Mouse (Mus musculus) liver, postnatal 0 days (tissue): Measurements from ENCODE around the gene Ggact. TPM values are rescaled to one million over a fixed set of nuclear protein-coding genes. Genes with fewer than 3 reads are reported as not detected.

Experiments used
- ATAC-seq: fragments of 200-750 bp; cut with Nextera tagmentation; 2 replicates; pipeline ENCODE4 v1.8.0; 2017; ENCODE audit warnings: mild to moderate bottlenecking, moderate library complexity
- DNase-seq: peaks from one replicate; pipeline ENCODE4 v3.0.0-alpha.2; 2016
- H3K27ac ChIP-seq: fragments of 300-500 bp; sonication (generic); 2 replicates; pipeline ENCODE4 v1.5.1; 2014; ENCODE audit warnings: antibody characterized with exemption, moderate library complexity, mild to moderate bottlenecking, low read depth
- H3K27me3 ChIP-seq: fragments of 300-500 bp; sonication (generic); 2 replicates; pipeline ENCODE4 v1.6.1; 2014; ENCODE audit warnings: low read length, control low read depth, mixed read lengths; ENCODE audit not compliant: insufficient read depth
- H3K36me3 ChIP-seq: fragments of 300-500 bp; sonication (generic); replicated peaks from 2 replicates; pipeline ENCODE4 v1.6.1; 2014; ENCODE audit warnings: mild to moderate bottlenecking, control low read depth, low read length, moderate library complexity, mixed read lengths; ENCODE audit not compliant: insufficient read depth
- H3K4me1 ChIP-seq: fragments of 300-500 bp; sonication (generic); 2 replicates; pipeline ENCODE4 v1.6.1; 2014; ENCODE audit warnings: antibody characterized with exemption, mild to moderate bottlenecking, control low read depth; ENCODE audit not compliant: insufficient read depth
- H3K4me2 ChIP-seq: fragments of 300-500 bp; sonication (generic); 2 replicates; pipeline ENCODE4 v1.6.1; 2014; ENCODE audit warnings: low read depth, mild to moderate bottlenecking, low read length, moderate library complexity, mixed read lengths
- H3K4me3 ChIP-seq: fragments of 300-500 bp; sonication (generic); 2 replicates; pipeline ENCODE4 v1.5.1; 2014; ENCODE audit warnings: low read depth, low read length
- H3K9ac ChIP-seq: fragments of 300-500 bp; sonication (generic); replicated peaks from 2 replicates; pipeline ENCODE4 v1.6.1; 2014; ENCODE audit warnings: mild to moderate bottlenecking, moderate library complexity
- H3K9me3 ChIP-seq: fragments of 300-500 bp; sonication (generic); 2 replicates; pipeline ENCODE4 v1.6.1; 2016; ENCODE audit warnings: mild to moderate bottlenecking, control low read depth, low read length, mixed read lengths
- CTCF ChIP-seq: sonication (generic); IDR thresholded peaks from 2 replicates; pipeline ENCODE4 v1.5.1; 2016; ENCODE audit warnings: antibody characterized with exemption, low read depth
- EP300 ChIP-seq: IDR thresholded peaks from 2 replicates; pipeline ENCODE4 v1.6.1; 2016; ENCODE audit warnings: antibody characterized with exemption, low read depth, mild to moderate bottlenecking
- WGBS: fragments of 180-500 bp; shearing (Covaris S2); extraction: QIAGEN DNeasy Blood & Tissue Kit; methylation state at CpG from one replicate; pipeline ENCODE4 v1.1.7; 2014; ENCODE audit not compliant: insufficient replicate concordance; 5-methylcytosine and 5-hydroxymethylcytosine counted together
- polyA plus RNA-seq: library from polyadenylated mRNA; unstranded; fragments of >200 nt; fragmentation: Nextera tagmentation; extraction: Ambion mirVana; gene quantifications from 2 replicates; pipeline ENCODE4 v1.2.1, GENCODE M21; 2015

The Ggact gene
- polyA plus RNA-seq, 1 experiment from 2014 or later, result 78.4 TPM

DNA sequence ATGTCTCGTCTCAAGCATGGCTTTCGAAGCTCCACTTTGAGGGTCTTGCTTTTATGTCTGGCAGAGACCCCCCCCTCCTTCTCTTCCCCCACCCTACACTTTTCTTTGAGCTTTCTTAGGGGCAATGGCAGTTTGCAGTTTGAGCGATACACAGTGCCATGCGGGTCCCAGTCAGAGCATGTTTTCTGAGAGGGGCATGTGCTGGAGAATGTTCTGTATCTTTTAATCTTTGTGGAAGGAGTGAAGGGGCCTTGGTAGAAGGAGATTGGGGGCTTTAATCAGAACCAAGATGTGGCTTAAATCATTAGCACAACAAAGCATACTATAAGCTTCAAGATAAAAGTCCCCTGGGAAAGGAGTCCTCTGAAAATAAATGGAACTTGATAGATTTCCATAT, 30.1 kb downstream of the Ggact start:
- H3K27ac ChIP-seq, result no peak overlapping the region
- DNase-seq (no peak), ATAC-seq (no peak)
- H3K4me2 ChIP-seq, result no peak overlapping the region
- no peak for TF ChIP-seq EP300
- no peak for TF ChIP-seq CTCF
- no peaks in the 10 kb centered on the region for H3K9me3 ChIP-seq
- no peak overlapping the region for H3K4me3 ChIP-seq
- no peaks in the 10 kb centered on the region for H3K4me1 ChIP-seq
- WGBS, result 82% methylated on average over 4 of the region's 4 CpGs
- peaks cover 8% of the 10 kb centered on the region for H3K36me3 ChIP-seq
- no peaks in the 10 kb centered on the region for H3K27me3 ChIP-seq
- no peak overlapping the region for H3K9ac ChIP-seq

DNA sequence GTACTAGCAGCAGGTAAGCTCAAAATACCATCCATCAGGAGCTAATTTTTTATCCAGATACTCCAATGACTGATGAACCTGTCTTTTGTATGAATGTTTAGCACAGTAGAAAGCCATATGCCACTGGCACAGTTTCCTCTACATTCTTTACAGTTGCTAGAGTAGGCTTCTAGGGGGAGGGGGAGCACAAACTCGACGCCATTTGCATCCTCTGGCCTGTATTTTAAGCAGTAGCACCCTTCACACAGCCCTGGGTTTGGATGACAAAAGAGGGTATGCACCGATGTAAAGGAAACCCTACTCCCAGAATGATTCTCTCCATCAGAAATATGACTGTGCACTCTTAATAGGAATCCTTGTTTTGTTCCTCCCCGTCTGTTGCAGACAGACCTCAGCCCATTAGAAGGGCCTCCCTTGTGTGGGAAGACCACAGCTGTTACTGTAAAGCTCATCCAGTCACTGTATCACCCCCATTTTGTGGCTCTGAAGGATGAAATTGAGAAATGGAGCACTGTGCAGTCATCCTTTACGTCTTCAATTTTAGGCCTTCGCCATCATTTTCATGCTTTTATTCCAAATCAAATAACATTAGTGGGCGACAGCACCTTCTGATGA, 30.7 kb downstream of the Ggact start:
- WGBS, result 82% methylated on average over 7 of the region's 7 CpGs
- H3K9me3 ChIP-seq, result no peaks in the 10 kb centered on the region

DNA sequence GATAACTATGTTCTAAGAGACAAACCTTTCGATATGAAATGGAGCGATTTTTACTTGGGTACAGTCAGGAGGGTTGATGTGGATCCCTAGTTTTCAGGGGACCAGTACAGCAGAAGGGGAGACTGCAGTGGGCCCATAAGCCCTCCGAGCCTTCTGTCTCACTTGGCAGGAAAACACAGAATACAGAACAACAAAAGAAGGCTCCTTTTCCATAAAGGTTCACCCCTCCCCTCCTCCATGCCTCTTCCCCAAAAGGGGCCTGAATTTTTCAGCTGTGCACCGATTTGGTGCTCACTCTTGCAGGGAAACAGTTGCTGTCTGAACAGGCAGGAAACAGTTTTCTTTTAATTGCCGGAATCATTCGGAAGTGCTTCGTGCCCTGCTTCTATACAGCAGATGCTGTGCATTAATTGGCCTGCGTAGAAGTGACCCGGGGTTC, 31.3 kb downstream of the Ggact start:
- 81% methylated on average over 9 of the region's 9 CpGs for WGBS

More for the DNA sequence above, 30.7 kb downstream of the Ggact start:
- no peak for ATAC-seq
- no peak overlapping the region for H3K4me3 ChIP-seq
- TF ChIP-seq CTCF, result no peak
- TF ChIP-seq EP300, result no peak
- H3K9ac ChIP-seq, result no peak overlapping the region
- H3K27me3 ChIP-seq, result no peaks in the 10 kb centered on the region
- no peaks in the 10 kb centered on the region for H3K4me1 ChIP-seq
- H3K4me2 ChIP-seq, result no peak overlapping the region
- H3K36me3 ChIP-seq, result peaks cover 8% of the 10 kb centered on the region
- DNase-seq, result no peak
- H3K27ac ChIP-seq, result no peak overlapping the region

GRCm38 (mm10) chr14:122881699-122882098, 31.9 kb downstream of the Ggact start:
- Histone ChIP-seq H3K4me3 (no peak overlapping the region), H3K36me3 (peaks cover 6% of the 10 kb centered on the region), H3K9ac (no peak overlapping the region), H3K4me1 (no peaks in the 10 kb centered on the region), H3K27ac (no peak overlapping the region), H3K27me3 (no peaks in the 10 kb centered on the region), H3K4me2 (no peak overlapping the region), H3K9me3 (no peaks in the 10 kb centered on the region)
- DNase-seq (no peak), ATAC-seq (no peak)
- WGBS, result 71% methylated on average over 2 of the region's 2 CpGs
- TF ChIP-seq EP300, result no peak
- no peak for TF ChIP-seq CTCF

More for the DNA sequence above, 31.3 kb downstream of the Ggact start:
- Histone ChIP-seq H3K4me1 (no peaks in the 10 kb centered on the region), H3K9me3 (no peaks in the 10 kb centered on the region), H3K4me2 (no peak overlapping the region), H3K27ac (no peak overlapping the region), H3K36me3 (peaks cover 8% of the 10 kb centered on the region), H3K9ac (no peak overlapping the region), H3K27me3 (no peaks in the 10 kb centered on the region), H3K4me3 (no peak overlapping the region)
- DNase-seq, result no peak
- no peak for ATAC-seq
- TF ChIP-seq EP300 (no peak), CTCF (no peak)

DNA sequence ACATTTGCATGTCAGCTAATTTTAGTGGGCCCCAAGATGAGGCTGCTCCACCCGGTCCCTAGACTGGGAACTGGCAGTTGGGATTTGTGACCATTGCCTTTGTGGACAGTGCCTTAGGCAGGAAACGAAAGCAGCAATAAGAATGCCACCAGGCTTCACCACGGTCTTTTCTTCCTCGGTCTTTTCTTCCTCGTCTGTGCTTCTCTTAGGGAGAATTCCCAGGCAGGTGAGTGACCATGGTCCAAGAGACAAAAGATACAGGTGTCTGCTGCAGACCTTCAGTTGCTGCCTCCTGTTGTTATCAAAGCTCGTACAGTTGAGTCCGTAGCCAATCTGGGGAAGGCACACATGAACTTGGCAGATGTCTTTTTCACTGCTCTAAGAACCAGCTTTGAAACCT, 33.3 kb downstream of the Ggact start:
- no peak overlapping the region for H3K4me2 ChIP-seq
- ATAC-seq (no peak), DNase-seq (no peak)
- H3K4me1 ChIP-seq, result no peaks in the 10 kb centered on the region
- H3K4me3 ChIP-seq, result no peak overlapping the region
- H3K9ac ChIP-seq, result no peak overlapping the region
- H3K36me3 ChIP-seq, result no peaks in the 10 kb centered on the region; the same call in 1 of the 2 replicates
- no peaks in the 10 kb centered on the region for H3K9me3 ChIP-seq
- no peak overlapping the region for H3K27ac ChIP-seq
- no peaks in the 10 kb centered on the region for H3K27me3 ChIP-seq
- 75% methylated on average over 7 of the region's 7 CpGs for WGBS
- TF ChIP-seq CTCF (no peak), EP300 (no peak)

DNA sequence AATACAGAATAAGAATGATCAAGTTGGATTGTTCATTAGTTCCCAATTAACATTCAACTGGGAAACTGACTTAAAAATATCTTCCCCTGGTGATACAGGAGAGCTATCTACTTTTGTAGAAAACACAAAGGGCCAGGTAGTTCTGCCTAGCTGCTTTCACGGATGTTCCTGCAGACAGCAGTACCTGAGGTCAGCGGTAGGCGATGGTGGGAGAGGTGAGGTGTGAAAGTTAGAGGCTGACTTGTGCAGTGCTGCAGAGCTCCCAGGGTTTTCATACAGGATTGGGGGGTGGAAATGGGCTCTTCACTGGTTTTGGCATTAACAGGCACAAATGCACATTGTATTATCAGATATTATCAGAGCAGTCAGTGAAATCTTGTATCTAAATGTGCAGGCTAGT, 35.8 kb downstream of the Ggact start:
- H3K4me2 ChIP-seq, result no peak overlapping the region
- no peaks in the 10 kb centered on the region for H3K27me3 ChIP-seq
- WGBS, result 80% methylated on average over 3 of the region's 3 CpGs
- no peak overlapping the region for H3K27ac ChIP-seq
- H3K9me3 ChIP-seq, result no peaks in the 10 kb centered on the region
- TF ChIP-seq CTCF (no peak), EP300 (no peak)
- no peaks in the 10 kb centered on the region for H3K4me1 ChIP-seq
- no peak overlapping the region for H3K4me3 ChIP-seq
- no peak overlapping the region for H3K9ac ChIP-seq
- H3K36me3 ChIP-seq, result no peaks in the 10 kb centered on the region; the same call in 1 of the 2 replicates
- ATAC-seq (no peak), DNase-seq (no peak)
